Mouse (Mus musculus): ENCODE data around the gene Vgll4. TPM values are rescaled to one million over a fixed set of nuclear protein-coding genes. Genes with fewer than 3 reads are reported as not detected.

Vgll4 gene
- total and polyA plus RNA-seq, 3 experiments = 55.2 to 76.3 (median 57.5) TPM

DNA sequence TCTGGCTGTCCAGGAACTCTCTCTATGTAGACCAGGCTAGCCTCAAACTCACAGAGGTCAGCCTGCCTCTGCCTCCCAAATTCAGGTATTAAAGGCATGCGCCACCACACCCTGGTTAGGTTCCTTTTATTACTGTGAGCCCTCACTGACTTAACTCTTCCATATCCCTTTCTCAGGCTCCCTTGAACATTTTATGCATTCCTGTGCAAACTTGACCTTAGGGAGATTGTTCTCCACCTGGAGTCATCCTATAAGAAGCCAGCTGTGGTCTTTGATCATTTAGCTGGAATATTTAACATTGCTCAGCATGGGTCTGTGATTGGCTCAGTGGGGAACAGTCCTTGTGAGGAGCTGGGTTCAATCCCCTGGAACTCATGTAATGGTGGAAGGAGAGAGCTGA lies 4.5 kb upstream of the Vgll4 start:
- no peak for DNase-seq

DNA sequence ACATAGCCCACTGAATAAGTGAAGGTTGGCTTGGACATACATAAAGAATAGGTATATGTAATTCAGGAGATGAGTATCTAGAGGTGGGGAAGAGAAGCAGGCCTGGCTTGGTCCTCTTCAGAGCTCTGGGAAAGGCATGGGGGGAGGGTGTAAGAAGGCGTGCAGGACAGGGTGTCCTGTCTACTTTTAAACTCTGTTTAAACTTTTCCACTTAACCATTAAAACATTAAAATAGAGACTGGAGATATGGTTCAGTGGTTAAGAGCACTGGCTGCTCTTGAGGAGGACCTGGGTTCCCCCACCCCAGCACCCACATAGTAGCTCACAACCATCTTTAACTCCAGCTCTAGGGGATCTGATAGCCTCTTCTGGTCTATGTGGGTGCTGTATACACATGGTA lies 3.2 kb upstream of the Vgll4 start:
- DNase-seq = no peak

DNA sequence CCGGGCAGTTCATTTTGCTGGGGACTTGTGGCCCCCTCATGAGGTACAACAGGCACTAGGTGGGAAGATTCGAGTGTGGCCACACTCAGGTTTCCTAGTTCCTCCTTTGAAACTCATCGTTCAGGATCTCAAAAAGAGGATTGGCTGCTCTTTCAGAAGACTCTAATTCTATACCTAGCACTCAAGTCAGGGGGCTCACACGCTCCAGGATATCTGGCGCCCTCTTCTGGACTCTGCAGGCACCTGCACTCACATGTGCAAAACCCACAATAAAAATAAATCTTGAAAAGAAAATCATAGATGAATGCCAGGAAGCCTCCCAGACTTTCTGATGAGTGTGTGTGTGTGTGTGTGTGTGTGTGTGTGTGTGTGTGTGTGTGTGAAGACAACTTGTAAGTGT lies 1.1 kb upstream of the Vgll4 start:
- no peak for DNase-seq

DNA sequence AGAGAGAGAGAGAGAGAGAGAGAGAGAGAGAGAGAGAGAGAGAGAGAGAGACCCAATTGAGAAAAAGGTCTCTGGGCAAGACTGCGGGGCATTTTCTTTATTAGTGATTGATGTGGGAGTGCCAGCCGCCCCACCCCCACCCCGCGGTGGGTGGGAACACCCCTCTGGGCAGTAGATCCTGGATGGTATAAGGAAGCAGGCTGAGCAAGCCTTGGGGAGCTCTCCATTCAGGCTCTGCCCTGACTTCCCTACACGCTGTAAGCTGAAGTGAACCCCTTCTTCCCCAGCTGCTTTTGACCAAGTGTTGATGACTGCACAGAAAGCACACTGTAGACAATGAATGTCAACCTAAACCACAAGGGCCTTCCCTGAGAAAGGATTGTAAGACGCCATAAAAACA lies 592 bp upstream of the Vgll4 start:
- no peak for DNase-seq

DNA sequence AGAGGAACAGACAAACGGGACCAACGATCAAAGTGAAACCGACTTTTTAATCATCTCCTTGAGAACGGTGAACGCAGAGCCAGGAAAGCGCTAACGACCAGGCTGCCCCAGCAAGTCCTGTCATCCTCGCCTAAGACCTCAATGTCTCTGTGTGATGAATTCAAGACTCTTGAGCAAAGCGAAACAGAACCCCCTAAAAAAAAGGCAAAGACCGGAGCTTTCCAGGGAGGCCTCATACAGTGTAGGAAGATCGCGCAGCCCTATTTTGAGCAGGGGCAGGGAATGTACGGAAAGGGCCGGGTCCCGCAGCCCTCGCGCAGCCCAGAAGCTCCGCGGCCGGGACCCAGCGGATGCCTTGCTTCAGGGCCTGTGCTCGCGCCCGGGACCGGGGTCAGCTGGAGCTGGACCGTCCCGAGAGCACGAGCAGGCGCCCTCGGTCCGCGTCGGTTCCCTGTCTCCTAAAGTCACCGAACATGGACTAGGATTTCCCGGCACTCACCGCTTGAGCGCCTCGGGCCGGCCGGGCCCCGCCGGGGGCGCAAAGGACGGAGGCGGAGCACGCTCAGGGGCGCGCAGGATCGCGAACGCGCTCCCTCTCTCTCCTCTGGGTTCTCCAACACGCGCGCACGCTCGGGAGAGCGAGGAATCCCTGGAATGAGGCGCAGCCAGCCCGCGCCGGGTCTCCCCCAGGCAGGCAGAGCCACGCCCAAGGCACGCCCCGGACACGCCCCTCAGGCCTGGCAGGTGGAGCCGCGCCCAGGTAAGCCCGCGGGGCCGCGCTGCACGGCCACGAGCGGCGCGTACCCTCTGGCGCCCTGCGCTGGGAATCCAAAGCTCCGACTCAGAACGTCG lies 1.2 kb downstream of the Vgll4 start:
- peak; percentile 84 for DNase-seq

GRCm38 (mm10) chr6:114967623-114968022 lies 2.2 kb downstream of the Vgll4 start:
- DNase-seq = no peak

GRCm38 (mm10) chr6:114966396-114967154 lies 3.2 kb downstream of the Vgll4 start:
- DNase-seq = no peak

DNA sequence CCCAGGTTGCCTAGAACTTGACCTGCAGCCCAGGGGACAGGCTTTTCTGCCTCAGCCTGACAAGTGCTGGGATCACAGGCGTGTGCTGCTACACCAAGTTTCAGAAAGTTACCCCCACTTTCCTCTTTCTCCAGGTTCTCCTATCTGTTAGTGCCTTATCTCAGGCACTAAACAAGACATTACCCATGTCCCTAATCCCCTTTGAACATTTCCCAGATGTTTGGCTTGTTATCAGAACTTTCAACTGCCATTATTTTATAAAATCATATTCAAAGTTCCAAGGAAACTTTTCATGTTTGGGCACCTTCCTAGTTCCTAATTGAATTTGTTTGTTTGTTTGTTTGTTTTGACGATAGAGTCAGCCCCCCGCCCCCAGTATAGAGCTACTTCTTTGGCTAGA lies 4.0 kb downstream of the Vgll4 start:
- DNase-seq = no peak

DNA sequence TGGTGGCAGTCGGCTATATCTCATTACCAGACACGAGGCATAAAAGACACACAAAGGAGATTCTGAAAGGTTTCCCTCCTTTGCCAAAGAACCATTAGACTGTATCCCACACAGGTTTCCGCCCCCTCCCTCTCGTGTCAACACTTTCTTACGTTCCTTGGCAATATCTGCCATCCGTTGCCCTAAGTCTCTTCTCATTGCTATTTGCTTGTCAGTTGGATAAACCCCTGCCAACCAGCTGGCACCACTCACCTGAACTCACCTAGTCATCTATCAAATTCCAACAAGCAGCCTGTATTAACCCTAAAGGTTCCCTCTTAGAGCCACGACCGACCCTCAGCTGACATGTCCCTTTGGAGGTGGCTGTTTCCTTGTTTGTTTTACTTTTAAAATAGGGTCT lies 4.4 kb downstream of the Vgll4 start:
- no peak for DNase-seq

DNA sequence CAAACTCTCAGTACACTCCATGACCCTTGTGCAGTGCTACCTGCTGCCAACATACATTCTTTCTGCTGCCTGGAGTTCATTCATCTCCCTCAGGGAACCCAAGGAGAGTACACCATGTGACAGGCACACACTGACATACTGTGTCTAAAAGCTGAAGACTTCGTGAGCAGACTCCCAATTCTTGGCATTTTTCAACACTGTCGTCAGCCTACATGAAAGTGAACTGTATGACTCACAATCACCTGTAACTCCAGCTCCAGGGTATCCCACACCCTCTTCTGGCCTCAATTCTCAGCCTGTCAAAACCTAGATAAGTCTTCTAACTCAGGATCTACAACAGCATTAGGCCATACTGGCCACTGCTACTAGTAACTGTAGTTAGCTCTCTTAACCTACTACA lies 5.6 kb downstream of the Vgll4 start:
- DNase-seq = no peak

DNA sequence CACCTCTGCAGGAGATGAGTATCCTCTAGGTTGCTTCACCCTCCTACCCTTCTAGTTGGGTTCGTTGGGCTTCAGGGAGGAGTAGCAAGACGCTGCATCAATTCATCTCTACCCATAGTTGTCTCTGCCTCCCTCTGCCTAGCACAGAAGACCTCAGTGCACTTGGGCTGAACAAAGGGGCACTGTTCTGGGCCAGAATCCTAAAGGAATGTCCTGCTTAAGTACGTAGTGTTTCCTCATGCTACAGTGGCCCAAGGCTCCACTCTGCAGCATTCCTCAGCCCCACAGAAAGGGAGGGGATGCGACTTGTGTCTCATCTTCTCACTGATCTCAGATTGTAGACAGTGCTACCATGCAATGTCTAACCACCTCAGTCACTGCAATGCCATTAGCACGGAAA lies 6.2 kb downstream of the Vgll4 start:
- DNase-seq = no peak

GRCm38 (mm10) chr6:114961276-114962068 lies 8.3 kb downstream of the Vgll4 start:
- DNase-seq = no peak

- no peak for DNase-seq
Measured at GRCm38 (mm10) chr6:114959012-114959398, 10.8 kb downstream of the Vgll4 start.

- DNase-seq = no peak
Measured at GRCm38 (mm10) chr6:114958249-114959011, 11.4 kb downstream of the Vgll4 start.

DNA sequence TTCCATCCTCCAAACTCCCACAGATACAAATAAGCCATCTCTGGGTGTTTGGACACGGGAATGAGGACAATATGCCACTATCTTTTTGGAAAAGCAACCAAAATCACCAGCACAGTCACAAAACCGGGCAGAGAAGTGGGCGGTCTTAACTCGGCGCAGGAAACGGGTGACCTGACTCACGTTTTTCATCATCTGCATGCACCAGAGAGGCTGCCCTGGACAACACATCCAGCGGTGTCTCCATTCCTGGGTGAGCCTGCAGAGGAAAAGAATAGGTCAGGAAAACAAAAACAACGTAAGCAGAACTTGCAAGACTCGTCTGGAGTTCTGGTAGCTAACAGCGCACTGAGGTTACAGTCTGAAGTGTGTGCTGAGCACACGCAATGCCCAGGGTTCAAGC lies 12.0 kb downstream of the Vgll4 start:
- no peak for DNase-seq

GRCm38 (mm10) chr6:114954496-114954895 lies 15.3 kb downstream of the Vgll4 start:
- DNase-seq = no peak

GRCm38 (mm10) chr6:114953601-114954000 lies 16.2 kb downstream of the Vgll4 start:
- DNase-seq = no peak

DNA sequence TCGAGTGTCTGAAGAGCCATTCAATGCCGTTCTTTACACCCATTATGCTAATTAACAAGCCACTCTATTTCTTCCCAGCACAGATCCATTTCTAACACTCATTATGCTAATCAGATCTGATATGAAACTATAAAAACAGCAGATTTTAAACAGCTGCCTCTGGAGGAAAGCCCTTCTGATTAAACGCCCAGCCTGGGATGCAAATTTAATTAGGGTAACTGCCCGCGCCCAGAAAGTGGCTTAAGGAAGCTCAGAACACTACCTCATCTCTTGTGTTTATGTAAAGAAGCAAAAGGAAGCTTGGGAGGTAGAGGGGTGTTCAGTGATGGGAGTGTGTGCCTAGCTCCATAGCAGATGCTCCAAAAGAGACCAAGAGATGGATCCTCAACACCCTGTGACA lies 17.4 kb downstream of the Vgll4 start:
- DNase-seq = no peak

GRCm38 (mm10) chr6:114944456-114945438 lies 25.0 kb downstream of the Vgll4 start:
- no peak for DNase-seq

- peak; percentile 22 for DNase-seq
Measured at GRCm38 (mm10) chr6:114941201-114941849, 28.5 kb downstream of the Vgll4 start.
